Mouse (Mus musculus): ENCODE measurements around the gene Ramp1. TPM values are rescaled to one million over a fixed set of nuclear protein-coding genes. Genes with fewer than 3 reads are reported as not detected.
A peak's percentile ranks its signal among the peaks of the same experiment; 100 is the strongest.

Ramp1 gene
- polyA plus RNA-seq, 1 experiment from 2014 or later, result 8.6 TPM

DNA sequence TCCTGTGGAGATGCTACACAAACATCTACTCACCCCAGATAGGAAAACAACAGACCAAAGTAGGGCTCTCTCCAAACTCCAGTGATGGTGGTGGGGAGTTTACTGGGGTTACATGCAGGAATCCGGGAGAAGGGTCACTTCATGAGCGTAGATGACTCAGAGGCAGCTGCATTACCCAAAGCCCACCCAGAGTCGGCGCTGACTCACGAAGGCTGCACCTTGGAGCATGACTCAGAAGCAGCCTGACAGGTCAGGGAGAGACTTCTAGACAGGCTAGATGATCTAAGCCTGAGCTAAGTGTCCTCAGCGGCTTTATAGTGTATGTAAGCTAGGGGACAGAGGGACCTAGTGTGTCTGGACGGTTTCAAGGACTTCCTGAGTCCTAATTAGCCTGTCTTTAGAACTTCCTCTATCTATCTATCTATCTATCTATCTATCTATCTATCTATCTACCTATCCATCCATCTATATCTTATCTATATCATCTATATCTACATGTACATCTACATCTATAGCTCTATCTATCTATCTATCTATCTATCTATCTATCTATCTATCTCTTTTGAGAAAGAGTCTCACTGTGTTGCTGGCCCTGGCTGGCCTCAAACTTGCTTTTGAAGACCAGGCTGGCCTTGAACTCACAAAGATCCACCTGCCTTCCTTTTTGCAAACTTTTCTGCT, 40.2 kb downstream of the Ramp1 start:
- no peaks in the 10 kb centered on the region for H3K9me3 ChIP-seq (replicated peaks; ENCODE audit: control insufficient read depth, low read length)
- no peak overlapping the region for H3K4me3 ChIP-seq (replicated peaks; ENCODE audit: low read length)
- no peak overlapping the region for H3K9ac ChIP-seq (ENCODE audit: low read length)
- no peak overlapping the region for H3K4me2 ChIP-seq (ENCODE audit: low read depth, low read length)
- WGBS, result 77% methylated on average over 7 of the region's 7 CpGs
- ATAC-seq (ENCODE audit: insufficient read depth, low FRiP score), result no peak
- peaks cover 9% of the 10 kb centered on the region; the same call in 1 of the 2 replicates for H3K4me1 ChIP-seq (ENCODE audit: control insufficient read depth, insufficient read depth, low read length)
- no peak overlapping the region for H3K27ac ChIP-seq (ENCODE audit: low read length)
- no peaks in the 10 kb centered on the region for H3K36me3 ChIP-seq (ENCODE audit: control insufficient read depth, insufficient read depth, low read length)
- no peaks in the 10 kb centered on the region for H3K27me3 ChIP-seq (ENCODE audit: control insufficient read depth, insufficient read depth, low read length)

DNA sequence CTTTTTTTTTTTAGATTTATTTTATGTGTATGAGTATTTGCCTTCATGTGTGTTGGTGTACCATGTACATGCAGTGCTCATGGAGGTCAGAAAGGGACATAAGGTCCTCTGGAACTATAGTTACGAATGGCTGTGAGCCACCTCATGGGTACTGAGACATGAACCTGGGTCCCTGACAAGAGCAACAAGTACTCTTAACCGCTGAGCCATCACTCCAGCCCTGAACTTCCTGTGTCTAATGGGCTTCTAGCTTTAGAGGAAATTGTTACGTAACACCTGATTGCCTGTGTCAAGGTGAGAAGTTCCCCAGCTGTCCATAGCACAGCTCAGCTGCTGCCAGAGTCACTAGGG, 40.7 kb downstream of the Ramp1 start:
- Histone ChIP-seq H3K27ac (ENCODE audit: low read length) (no peak overlapping the region), H3K4me2 (ENCODE audit: low read depth, low read length) (no peak overlapping the region), H3K4me3 (replicated peaks; ENCODE audit: low read length) (no peak overlapping the region), H3K9me3 (replicated peaks; ENCODE audit: control insufficient read depth, low read length) (no peaks in the 10 kb centered on the region), H3K36me3 (ENCODE audit: control insufficient read depth, insufficient read depth, low read length) (no peaks in the 10 kb centered on the region), H3K27me3 (ENCODE audit: control insufficient read depth, insufficient read depth, low read length) (no peaks in the 10 kb centered on the region), H3K9ac (ENCODE audit: low read length) (no peak overlapping the region), H3K4me1 (ENCODE audit: control insufficient read depth, insufficient read depth, low read length) (peaks cover 9% of the 10 kb centered on the region; the same call in 1 of the 2 replicates)
- no peak for ATAC-seq (ENCODE audit: insufficient read depth, low FRiP score)
- 69% methylated on average over 3 of the region's 3 CpGs for WGBS

DNA sequence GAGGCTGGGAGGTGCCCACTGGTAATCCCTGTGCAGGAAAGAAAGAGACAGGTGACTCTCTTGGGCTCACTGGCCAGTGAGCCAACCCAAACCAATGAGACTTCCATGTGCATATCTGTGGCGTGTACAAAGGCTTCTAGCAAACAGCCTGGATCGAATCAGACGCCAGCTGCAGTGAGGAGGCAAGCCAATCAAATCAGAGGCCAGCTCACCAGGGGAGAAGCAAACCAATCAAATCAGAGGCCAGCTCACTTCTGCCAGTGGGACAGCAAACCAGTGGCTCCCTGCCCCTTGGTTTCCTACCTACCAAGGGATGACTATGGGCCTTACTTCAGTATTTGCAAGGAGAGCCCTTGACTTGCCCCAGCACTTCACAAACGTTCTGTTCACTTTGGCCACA, 46.9 kb downstream of the Ramp1 start:
- Histone ChIP-seq H3K9me3 (replicated peaks; ENCODE audit: control insufficient read depth, low read length) (no peaks in the 10 kb centered on the region), H3K36me3 (ENCODE audit: control insufficient read depth, insufficient read depth, low read length) (no peaks in the 10 kb centered on the region), H3K4me1 (ENCODE audit: control insufficient read depth, insufficient read depth, low read length) (0 out of 2 replicates have a peak, but pooled peaks cover 2% of the 10 kb centered on the region), H3K4me2 (ENCODE audit: low read depth, low read length) (no peak overlapping the region), H3K27ac (ENCODE audit: low read length) (no peak overlapping the region), H3K9ac (ENCODE audit: low read length) (no peak overlapping the region), H3K27me3 (ENCODE audit: control insufficient read depth, insufficient read depth, low read length) (no peaks in the 10 kb centered on the region), H3K4me3 (replicated peaks; ENCODE audit: low read length) (no peak overlapping the region)
- no peak for ATAC-seq (ENCODE audit: insufficient read depth, low FRiP score)
- WGBS, result 74% methylated on average over 4 of the region's 4 CpGs

DNA sequence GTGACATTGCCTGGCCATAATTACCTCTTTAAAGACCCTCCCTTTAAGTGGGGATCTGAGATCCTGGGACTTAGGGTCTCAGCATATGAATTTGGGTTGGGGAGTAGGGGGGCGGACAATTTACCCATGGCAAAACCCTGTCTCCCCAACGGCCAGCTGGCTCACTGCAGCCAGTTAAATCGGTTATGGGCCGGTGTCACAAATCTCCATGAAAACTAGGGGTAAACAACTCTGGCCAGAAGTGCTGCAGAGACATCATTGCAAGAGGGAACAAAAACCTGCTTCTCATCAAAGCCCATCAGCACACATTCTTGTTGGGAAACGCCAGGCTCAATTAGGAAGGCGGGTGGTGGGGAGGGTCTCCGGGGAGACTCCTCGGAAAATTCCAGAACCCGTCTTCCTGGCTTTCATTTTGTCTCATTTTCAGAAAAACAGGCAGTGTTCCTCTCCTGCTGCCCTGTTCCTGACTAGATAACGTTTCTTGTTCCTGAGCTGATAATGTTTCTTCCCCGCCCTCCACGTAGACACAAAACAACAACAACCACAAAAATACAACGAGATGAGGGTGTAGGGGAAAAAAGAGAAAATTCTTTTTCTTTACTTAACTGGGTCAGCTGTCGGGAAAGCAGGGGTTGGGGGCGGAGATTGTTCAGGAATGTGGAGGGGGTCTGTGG, 47.9 kb downstream of the Ramp1 start:
- ATAC-seq (ENCODE audit: insufficient read depth, low FRiP score), result no peak
- Histone ChIP-seq H3K4me1 (ENCODE audit: control insufficient read depth, insufficient read depth, low read length) (0 out of 2 replicates have a peak, but pooled peaks cover 5% of the 10 kb centered on the region), H3K36me3 (ENCODE audit: control insufficient read depth, insufficient read depth, low read length) (no peaks in the 10 kb centered on the region), H3K4me3 (replicated peaks; ENCODE audit: low read length) (no peak overlapping the region), H3K9me3 (replicated peaks; ENCODE audit: control insufficient read depth, low read length) (no peaks in the 10 kb centered on the region), H3K9ac (ENCODE audit: low read length) (no peak overlapping the region), H3K27me3 (ENCODE audit: control insufficient read depth, insufficient read depth, low read length) (no peaks in the 10 kb centered on the region), H3K27ac (ENCODE audit: low read length) (peak overlapping the region; percentile 42; the same call in 1 of the 2 replicates), H3K4me2 (ENCODE audit: low read depth, low read length) (no peak overlapping the region)
- 43% methylated on average over 15 of the region's 15 CpGs for WGBS

DNA sequence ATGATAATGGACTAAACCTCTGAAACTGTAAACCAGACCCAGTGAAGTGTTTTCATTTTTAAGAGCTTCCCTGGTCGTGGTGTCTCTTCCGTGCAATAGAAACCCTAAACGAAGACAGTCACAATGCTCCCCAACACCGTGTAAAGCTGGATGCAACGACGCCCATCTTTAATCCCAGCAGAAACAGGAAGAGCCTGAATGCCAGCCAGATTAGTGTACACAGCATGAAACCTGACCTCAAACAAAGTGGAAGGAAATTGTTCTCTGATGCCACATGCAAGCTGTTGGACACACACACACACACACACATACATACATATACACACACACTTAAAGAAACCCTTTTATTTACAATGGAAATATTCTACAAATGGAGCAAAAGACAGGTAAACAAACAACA, 51.5 kb downstream of the Ramp1 start:
- WGBS, result 56% methylated on average over 6 of the region's 6 CpGs
- ATAC-seq (ENCODE audit: insufficient read depth, low FRiP score), result no peak
- Histone ChIP-seq H3K9me3 (replicated peaks; ENCODE audit: control insufficient read depth, low read length) (no peaks in the 10 kb centered on the region), H3K4me1 (ENCODE audit: control insufficient read depth, insufficient read depth, low read length) (0 out of 2 replicates have a peak, but pooled peaks cover 5% of the 10 kb centered on the region), H3K9ac (ENCODE audit: low read length) (no peak overlapping the region), H3K27ac (ENCODE audit: low read length) (no peak overlapping the region), H3K4me2 (ENCODE audit: low read depth, low read length) (no peak overlapping the region), H3K4me3 (replicated peaks; ENCODE audit: low read length) (no peak overlapping the region), H3K27me3 (ENCODE audit: control insufficient read depth, insufficient read depth, low read length) (no peaks in the 10 kb centered on the region), H3K36me3 (ENCODE audit: control insufficient read depth, insufficient read depth, low read length) (no peaks in the 10 kb centered on the region)

DNA sequence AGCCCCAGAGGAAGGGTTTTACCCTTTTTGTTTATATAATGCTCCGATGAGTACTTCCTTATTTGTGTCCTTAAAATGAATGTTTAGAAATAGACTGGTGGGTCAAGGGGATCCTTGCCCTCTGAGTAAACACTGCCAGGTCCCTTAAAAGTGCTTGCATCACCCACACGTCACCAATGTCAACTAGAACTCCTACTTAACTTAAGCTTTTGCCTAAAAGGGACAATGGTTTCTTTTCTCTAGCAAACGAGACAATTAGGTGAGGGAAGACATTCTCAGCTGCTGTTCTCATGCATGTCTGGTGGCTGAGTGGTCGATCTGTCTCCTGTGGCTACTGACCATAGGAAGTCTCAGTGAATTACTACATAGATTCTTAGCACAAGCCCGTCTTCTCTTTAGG, 52.3 kb downstream of the Ramp1 start:
- ATAC-seq (ENCODE audit: insufficient read depth, low FRiP score), result no peak
- H3K9me3 ChIP-seq (replicated peaks; ENCODE audit: control insufficient read depth, low read length), result no peaks in the 10 kb centered on the region
- no peak overlapping the region for H3K27ac ChIP-seq (ENCODE audit: low read length)
- 28% methylated on average over 5 of the region's 5 CpGs for WGBS
- no peak overlapping the region for H3K9ac ChIP-seq (ENCODE audit: low read length)
- no peaks in the 10 kb centered on the region for H3K27me3 ChIP-seq (ENCODE audit: control insufficient read depth, insufficient read depth, low read length)
- H3K36me3 ChIP-seq (ENCODE audit: control insufficient read depth, insufficient read depth, low read length), result no peaks in the 10 kb centered on the region
- no peak overlapping the region for H3K4me3 ChIP-seq (replicated peaks; ENCODE audit: low read length)
- no peak overlapping the region for H3K4me2 ChIP-seq (ENCODE audit: low read depth, low read length)
- 0 out of 2 replicates have a peak, but pooled peaks cover 5% of the 10 kb centered on the region for H3K4me1 ChIP-seq (ENCODE audit: control insufficient read depth, insufficient read depth, low read length)

DNA sequence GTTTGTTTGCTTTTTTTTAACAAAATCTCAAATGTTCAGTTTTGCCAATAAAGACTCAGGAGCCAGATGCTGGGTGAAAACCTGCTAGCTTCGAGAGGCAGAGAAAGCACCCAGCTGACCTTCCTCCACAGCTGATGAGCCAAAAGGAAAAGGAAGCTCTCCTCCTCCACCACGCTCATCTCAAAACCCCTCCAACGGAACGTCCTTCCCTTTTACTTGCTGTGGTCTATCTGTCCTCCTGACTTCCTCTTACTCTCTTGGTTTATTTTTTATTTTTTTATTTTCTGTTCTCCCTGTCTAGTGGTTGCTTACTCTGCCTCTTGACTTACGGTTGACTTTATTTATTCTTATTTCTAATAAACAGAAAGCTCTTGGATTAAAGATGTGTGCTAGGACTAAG, 55.8 kb downstream of the Ramp1 start:
- Histone ChIP-seq H3K27me3 (ENCODE audit: control insufficient read depth, insufficient read depth, low read length) (no peaks in the 10 kb centered on the region), H3K9me3 (replicated peaks; ENCODE audit: control insufficient read depth, low read length) (no peaks in the 10 kb centered on the region), H3K9ac (ENCODE audit: low read length) (no peak overlapping the region), H3K27ac (ENCODE audit: low read length) (no peak overlapping the region), H3K4me1 (ENCODE audit: control insufficient read depth, insufficient read depth, low read length) (0 out of 2 replicates have a peak, but pooled peaks cover 3% of the 10 kb centered on the region), H3K4me2 (ENCODE audit: low read depth, low read length) (no peak overlapping the region), H3K36me3 (ENCODE audit: control insufficient read depth, insufficient read depth, low read length) (no peaks in the 10 kb centered on the region), H3K4me3 (replicated peaks; ENCODE audit: low read length) (no peak overlapping the region)
- 55% methylated on average over 5 of the region's 5 CpGs for WGBS
- no peak for ATAC-seq (ENCODE audit: insufficient read depth, low FRiP score)

DNA sequence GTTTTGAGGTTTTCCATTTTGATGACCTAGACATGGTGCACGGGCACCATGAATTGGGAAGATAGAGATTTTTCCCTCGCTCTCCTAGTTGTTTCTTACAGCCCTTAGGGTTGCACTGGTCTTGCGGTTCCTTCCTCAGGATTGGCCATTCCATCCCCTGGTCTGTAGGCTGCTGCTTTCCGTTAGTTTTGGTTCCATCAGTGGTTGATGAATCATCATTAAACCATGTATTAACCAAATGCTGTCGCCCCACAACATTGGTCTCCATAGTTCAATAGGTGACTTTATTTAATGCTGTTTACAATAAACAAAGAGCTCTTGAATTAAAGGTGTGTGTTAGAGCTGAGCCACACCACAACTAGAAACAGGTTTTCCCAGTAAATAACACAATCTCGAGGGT, 58.1 kb downstream of the Ramp1 start:
- no peaks in the 10 kb centered on the region for H3K9me3 ChIP-seq (replicated peaks; ENCODE audit: control insufficient read depth, low read length)
- no peaks in the 10 kb centered on the region for H3K36me3 ChIP-seq (ENCODE audit: control insufficient read depth, insufficient read depth, low read length)
- H3K4me1 ChIP-seq (ENCODE audit: control insufficient read depth, insufficient read depth, low read length), result no peaks in the 10 kb centered on the region
- no peak for ATAC-seq (ENCODE audit: insufficient read depth, low FRiP score)
- H3K27ac ChIP-seq (ENCODE audit: low read length), result no peak overlapping the region
- WGBS, result 82% methylated on average over 6 of the region's 6 CpGs
- H3K4me2 ChIP-seq (ENCODE audit: low read depth, low read length), result no peak overlapping the region
- H3K9ac ChIP-seq (ENCODE audit: low read length), result no peak overlapping the region
- no peak overlapping the region for H3K4me3 ChIP-seq (replicated peaks; ENCODE audit: low read length)
- no peaks in the 10 kb centered on the region for H3K27me3 ChIP-seq (ENCODE audit: control insufficient read depth, insufficient read depth, low read length)

DNA sequence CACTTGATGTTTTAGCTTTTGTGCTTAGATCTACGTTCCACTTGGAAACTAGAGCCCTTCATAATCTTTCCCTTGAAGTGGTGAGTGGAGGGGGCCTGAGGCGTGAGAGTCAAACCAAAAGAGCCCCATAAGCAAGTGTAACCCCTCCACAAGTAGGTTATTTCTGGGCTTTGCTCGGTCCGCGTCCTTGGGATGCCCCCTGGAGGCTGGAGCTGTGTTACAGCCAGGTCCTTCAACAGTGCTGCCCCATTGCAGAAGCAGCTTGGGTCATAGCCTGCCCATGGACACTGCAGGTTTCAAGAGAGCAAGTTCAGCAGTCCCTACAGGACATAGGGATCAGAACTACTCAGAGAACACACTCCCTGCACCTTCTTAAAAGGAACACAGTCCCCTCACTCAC, 59.5 kb downstream of the Ramp1 start:
- no peak overlapping the region for H3K9ac ChIP-seq (ENCODE audit: low read length)
- no peak overlapping the region for H3K4me3 ChIP-seq (replicated peaks; ENCODE audit: low read length)
- no peaks in the 10 kb centered on the region for H3K36me3 ChIP-seq (ENCODE audit: control insufficient read depth, insufficient read depth, low read length)
- no peaks in the 10 kb centered on the region for H3K27me3 ChIP-seq (ENCODE audit: control insufficient read depth, insufficient read depth, low read length)
- no peak overlapping the region for H3K4me2 ChIP-seq (ENCODE audit: low read depth, low read length)
- no peaks in the 10 kb centered on the region for H3K9me3 ChIP-seq (replicated peaks; ENCODE audit: control insufficient read depth, low read length)
- H3K27ac ChIP-seq (ENCODE audit: low read length), result no peak overlapping the region
- 17% methylated on average over 5 of the region's 5 CpGs for WGBS
- 0 out of 2 replicates have a peak, but pooled peaks have one; percentile 29 for ATAC-seq (ENCODE audit: insufficient read depth, low FRiP score)
- H3K4me1 ChIP-seq (ENCODE audit: control insufficient read depth, insufficient read depth, low read length), result no peaks in the 10 kb centered on the region
